Mouse (Mus musculus) heart, adult 8-10 months (tissue): Measurements from ENCODE around the gene Bcan. TPM values are rescaled to one million over a fixed set of nuclear protein-coding genes. Genes with fewer than 3 reads are reported as not detected.
A peak's percentile ranks its signal among the peaks of the same experiment; 100 is the strongest.

Source experiments
- DNase-seq: peaks from one replicate; pipeline ENCODE4 v3.0.0; 2022; ENCODE audit warnings: low spot score
- total RNA-seq, 4 experiments: library from RNA; stranded (reverse); gene quantifications; 2 replicates each; pipeline ENCODE4 v1.2.4; 2022

Gene Bcan
- under 1 TPM in 3 of 4 experiments, not detected in 1; 0.09 to 0.69 (median 0.27) TPM for total RNA-seq

- no peak for DNase-seq
These were observed at the start of gene Bcan for GRCm38 (mm10) chr3:88000181-88000580. TSS of gene Bcan (minus strand) at chr3:88000230.

- no peak for DNase-seq
These were observed 49.5 kb upstream of the Bcan start for GRCm38 (mm10) chr3:88049532-88049931.

GRCm38 (mm10) chr3:88042661-88043421 lies 42.8 kb upstream of the Bcan start, which contains the start of gene Gpatch4:
TSS of gene Gpatch4 (plus strand) at chr3:88043108.
- DNase-seq: peak; percentile 97

- DNase-seq: no peak
These were observed 35.7 kb upstream of the Bcan start for GRCm38 (mm10) chr3:88035561-88036293.

- DNase-seq: no peak
These were observed 33.5 kb upstream of the Bcan start for GRCm38 (mm10) chr3:88033506-88033905.

GRCm38 (mm10) chr3:88030608-88031395 lies 30.8 kb upstream of the Bcan start:
- DNase-seq: peak; percentile 37

GRCm38 (mm10) chr3:88027434-88028186 lies 27.6 kb upstream of the Bcan start, which contains the start of gene Hapln2:
TSS of gene Hapln2 (minus strand) at chr3:88027583.
- no peak for DNase-seq

GRCm38 (mm10) chr3:88026823-88027222 lies 26.8 kb upstream of the Bcan start:
- DNase-seq: no peak

- no peak for DNase-seq
These were observed 23.4 kb upstream of the Bcan start for GRCm38 (mm10) chr3:88023192-88024074.

GRCm38 (mm10) chr3:88022322-88023191 lies 22.5 kb upstream of the Bcan start:
- DNase-seq: peak; percentile 87

GRCm38 (mm10) chr3:88010634-88011265 lies 10.7 kb upstream of the Bcan start:
- DNase-seq: no peak

- DNase-seq: no peak
These were observed 6.1 kb upstream of the Bcan start for GRCm38 (mm10) chr3:88005822-88006786.

GRCm38 (mm10) chr3:88002291-88002976 lies 2.4 kb upstream of the Bcan start:
- DNase-seq: no peak

GRCm38 (mm10) chr3:88000816-88001595 lies 976 bp upstream of the Bcan start:
- DNase-seq: no peak

- DNase-seq: no peak
These were observed 661 bp downstream of the Bcan start for GRCm38 (mm10) chr3:87999243-87999895.

- no peak for DNase-seq
These were observed 1.3 kb downstream of the Bcan start for GRCm38 (mm10) chr3:87998747-87999146.
